Mouse (Mus musculus) brain, embryonic 14.5 days (tissue): ENCODE data around the gene Rfc4.

ENCODE experiments used
- CTCF ChIP-seq: fragments of 200-500 bp; IDR thresholded peaks from 2 replicates; pipeline ENCODE4 v1.5.1; 2012; ENCODE audit warnings: inconsistent platforms, mild to moderate bottlenecking, moderate library complexity, borderline replicate concordance; ENCODE audit not compliant: insufficient read depth, insufficient read length; ENCODE audit errors: extremely low read depth
- POLR2A ChIP-seq: fragments of 200-500 bp; IDR thresholded peaks from 2 replicates; pipeline ENCODE4 v1.6.1; 2012; ENCODE audit warnings: mild to moderate bottlenecking, inconsistent platforms, borderline replicate concordance; ENCODE audit not compliant: poor library complexity, insufficient read depth, insufficient read length, severe bottlenecking; ENCODE audit errors: extremely low read depth

DNA sequence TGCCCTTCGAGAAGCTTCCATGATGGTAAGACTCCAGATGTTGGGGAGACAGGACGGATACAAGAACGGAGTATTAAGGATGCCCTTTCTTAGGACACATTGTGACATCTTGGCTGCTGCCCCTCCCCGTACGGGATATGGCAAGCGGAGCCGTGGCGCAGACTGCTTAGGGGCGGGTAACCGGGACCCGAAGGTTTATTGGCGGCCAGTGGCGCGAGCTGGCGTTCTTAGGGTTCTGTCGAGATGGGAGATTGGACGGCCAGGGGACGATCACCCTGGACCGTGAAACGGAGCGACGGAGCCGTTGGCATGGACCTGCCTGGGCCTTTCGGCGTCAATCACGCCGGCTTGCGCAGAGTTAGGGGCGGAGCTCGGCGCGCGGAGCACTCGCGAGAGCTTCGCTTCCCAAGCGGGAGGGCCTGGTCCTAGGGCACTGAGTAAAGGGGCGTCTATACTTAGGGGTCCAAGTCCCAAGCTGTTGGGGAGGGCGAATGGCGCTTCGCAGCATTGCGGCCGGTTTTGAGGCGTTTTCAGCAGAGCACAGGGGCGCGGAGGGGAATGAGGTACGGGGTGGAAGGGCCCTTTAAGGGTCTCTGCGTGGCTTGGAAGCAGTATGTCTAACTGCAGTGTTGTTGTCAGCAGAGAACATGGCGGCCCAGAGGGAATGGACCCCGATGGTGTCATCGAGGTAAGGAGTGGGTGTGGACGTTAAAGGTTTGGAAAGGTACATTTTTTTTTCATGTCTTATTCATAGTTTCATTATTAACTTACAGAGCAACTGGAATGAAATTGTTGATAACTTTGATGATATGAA, 19.4 kb downstream of the Rfc4 start:
- TF ChIP-seq CTCF (no peak), POLR2A (peak; percentile 59; the same call in 1 of the 2 replicates)
